Mouse (Mus musculus) embryonic fibroblast, embryonic 13.5 days (primary cell): ENCODE measurements around the gene Snx20.

ENCODE experiments used
- CTCF ChIP-seq: IDR thresholded peaks from 2 replicates; pipeline ENCODE4 v1.5.1; 2011; ENCODE audit warnings: mild to moderate bottlenecking, control low read depth, low read length, moderate library complexity, borderline replicate concordance; ENCODE audit not compliant: insufficient read depth
- POLR2A ChIP-seq: IDR thresholded peaks from 2 replicates; pipeline ENCODE4 v1.6.1; 2011; ENCODE audit warnings: low read depth, mild to moderate bottlenecking, control low read depth, low read length, moderate library complexity

DNA sequence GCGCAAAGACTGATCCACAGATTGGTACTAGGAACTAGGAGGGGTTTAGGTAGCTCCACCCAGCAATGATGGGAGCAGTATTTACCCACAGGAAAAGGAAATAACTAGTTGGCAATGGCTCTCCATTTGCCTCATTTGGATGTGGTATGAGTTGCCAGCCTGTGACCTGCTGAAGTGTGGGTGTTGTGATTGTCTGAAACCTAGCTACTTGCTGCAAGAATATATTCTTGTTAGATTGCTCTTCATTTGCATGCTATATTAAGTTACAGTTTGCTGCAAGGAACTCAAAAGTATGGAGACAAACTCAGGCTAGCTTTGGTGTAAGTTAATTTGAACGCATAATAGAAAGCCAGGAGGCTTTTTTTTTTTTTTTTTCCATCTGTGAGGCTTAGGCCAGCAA is 44.6 kb upstream of the Snx20 start:
- TF ChIP-seq POLR2A (no peak), CTCF (no peak)
